Comparison of ENCODE assay signal across 8 mouse cellular contexts in the genomic region with DNA sequence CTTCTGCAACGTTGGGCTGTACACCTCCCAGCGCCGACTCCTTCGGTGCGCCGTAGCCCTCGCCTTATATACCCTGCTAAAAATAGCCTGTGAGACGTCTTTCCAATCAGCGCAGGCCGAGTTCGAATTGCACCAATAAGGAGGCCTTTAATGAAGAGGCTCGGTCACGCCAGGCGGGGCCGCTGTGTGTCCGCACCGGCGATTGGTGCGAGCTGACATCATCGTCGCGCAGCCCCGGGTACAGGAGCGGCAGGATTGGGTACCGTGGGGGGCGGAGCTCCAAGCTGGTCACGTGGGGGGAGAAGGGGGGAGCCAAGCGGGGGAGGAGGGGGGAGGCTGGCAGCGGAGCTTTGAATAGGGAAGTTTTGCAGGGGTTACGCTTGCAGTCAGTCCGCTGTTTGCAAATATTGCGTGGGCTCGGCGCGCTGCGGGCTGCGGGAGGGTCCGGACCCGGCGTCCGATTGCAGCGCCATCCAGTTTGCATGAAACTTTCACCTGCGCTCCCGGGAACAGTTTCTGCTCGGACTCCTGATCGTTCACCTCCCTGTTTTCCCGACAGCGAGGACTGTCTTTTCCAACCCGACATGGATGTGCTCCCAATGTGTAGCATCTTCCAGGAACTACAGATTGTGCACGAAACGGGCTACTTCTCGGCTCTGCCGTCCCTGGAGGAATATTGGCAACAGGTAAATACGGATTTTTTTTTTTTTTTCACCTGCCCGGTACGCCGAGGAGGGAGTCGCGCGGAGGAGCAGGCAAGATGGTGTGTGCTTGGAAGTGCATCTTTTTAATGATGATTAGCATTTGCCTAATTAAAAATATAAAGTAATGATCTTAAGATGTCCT. TPM values are rescaled to one million over a fixed set of nuclear protein-coding genes. Genes with fewer than 3 reads are reported as not detected.
DNase-seq lines count a peak whose midpoint lies in the region; ATAC-seq and TF ChIP-seq lines count a peak whose summit lies in the region.

A gene (plus strand): TSS at position 326 of the 846 bp plus-strand sequence.

- H3K27ac ChIP-seq in embryonic facial prominence, embryonic 13.5 days, result peak within 1 kb of the TSS; percentile 99
- peak within 1 kb of the TSS; percentile 98 for H3K27ac ChIP-seq in kidney, adult 2 months (ENCODE audit: insufficient read depth, low read depth, low read length)
- H3K27ac ChIP-seq in limb, embryonic 12.5 days, result peak within 1 kb of the TSS; percentile 98
- peak within 1 kb of the TSS; percentile 99 for H3K27ac ChIP-seq in midbrain, embryonic 15.5 days
- peak within 1 kb of the TSS; percentile 99 for H3K27ac ChIP-seq in spleen, adult 2 months (ENCODE audit: insufficient read depth, low read length)

- peak within 1 kb of the TSS; percentile 71 for H3K4me3 ChIP-seq in embryonic facial prominence, embryonic 13.5 days
- H3K4me3 ChIP-seq in kidney, adult 2 months (ENCODE audit: insufficient read depth, low read depth, low read length), result peak within 1 kb of the TSS; percentile 84
- peak within 1 kb of the TSS; percentile 63 for H3K4me3 ChIP-seq in limb, embryonic 12.5 days (replicated peaks)
- H3K4me3 ChIP-seq in midbrain, embryonic 15.5 days, result peak within 1 kb of the TSS; percentile 75
- peak within 1 kb of the TSS; percentile 82 for H3K4me3 ChIP-seq in spleen, adult 2 months (ENCODE audit: extremely low read depth, insufficient read depth, insufficient read length)

- peak within 1 kb of the TSS; percentile 90 for H3K9ac ChIP-seq in embryonic facial prominence, embryonic 13.5 days
- H3K9ac ChIP-seq in limb, embryonic 12.5 days (replicated peaks), result peak within 1 kb of the TSS; percentile 83
- H3K9ac ChIP-seq in midbrain, embryonic 15.5 days, result peak within 1 kb of the TSS; percentile 81

- peak; percentile 98 for DNase-seq in 3134 (ENCODE audit: extremely low read depth, insufficient read length, low spot score)
- peak; percentile 100 for DNase-seq in adrenal gland, postnatal 36 days
- DNase-seq in heart, adult 18-20 months, result peak; percentile 99 to 100
- peak; percentile 100 for DNase-seq in kidney, adult 2 months
- peak; percentile 98 to 99 for DNase-seq in spleen, adult 2 months (ENCODE audit: low read depth in 1 of 2, low spot score in 2 of 2)

- TF ChIP-seq CTCF in kidney, adult 2 months (conservative IDR thresholded peaks at IDR 0.05; ENCODE audit: insufficient read depth, insufficient read length, low read depth, low read length), result no peak
- TF ChIP-seq CTCF in spleen, adult 2 months (IDR thresholded peaks at IDR 0.05; ENCODE audit: extremely low read depth, insufficient read depth, insufficient read length, insufficient replicate concordance), result no peak

- no peaks in the 10 kb centered on the region for H3K9me3 ChIP-seq in embryonic facial prominence, embryonic 13.5 days
- H3K9me3 ChIP-seq in limb, embryonic 12.5 days, result no peaks in the 10 kb centered on the region
- no peaks in the 10 kb centered on the region for H3K9me3 ChIP-seq in midbrain, embryonic 15.5 days

- peaks cover 16% of the 10 kb centered on the region for H3K36me3 ChIP-seq in embryonic facial prominence, embryonic 13.5 days
- H3K36me3 ChIP-seq in kidney, adult 2 months (ENCODE audit: control insufficient read depth, insufficient read depth, low read length), result peaks cover 13% of the 10 kb centered on the region
- peaks cover 18% of the 10 kb centered on the region for H3K36me3 ChIP-seq in limb, embryonic 12.5 days
- peaks cover 14% of the 10 kb centered on the region; the same call in 1 of the 2 replicates for H3K36me3 ChIP-seq in midbrain, embryonic 15.5 days (replicated peaks)
- H3K36me3 ChIP-seq in spleen, adult 2 months (ENCODE audit: control insufficient read depth, insufficient read depth, low read length), result peaks cover 14% of the 10 kb centered on the region

- under 1% methylated on average over 58 of the region's 60 CpGs for whole genome bisulfite sequencing in embryonic facial prominence, embryonic 13.5 days
- WGBS in kidney, adult 2 months, result under 1% methylated on average over 60 of the region's 60 CpGs
- WGBS in limb, embryonic 12.5 days, result under 1% methylated on average over 58 of the region's 60 CpGs
- under 1% methylated on average over 58 of the region's 60 CpGs for WGBS in midbrain, embryonic 15.5 days
- WGBS in spleen, adult 2 months, result under 1% methylated on average over 58 of the region's 60 CpGs

- TF ChIP-seq POLR2A in kidney, adult 2 months (IDR thresholded peaks at IDR 0.05; ENCODE audit: low read depth, low read length), result peak; percentile 99
- peak; percentile 99 for TF ChIP-seq POLR2A in spleen, adult 2 months (IDR thresholded peaks at IDR 0.05; ENCODE audit: low read depth, low read length)

- H3K4me2 ChIP-seq in embryonic facial prominence, embryonic 13.5 days, result peak within 1 kb of the TSS; percentile 70
- H3K4me2 ChIP-seq in limb, embryonic 12.5 days, result peak within 1 kb of the TSS; percentile 68
- peak within 1 kb of the TSS; percentile 62 for H3K4me2 ChIP-seq in midbrain, embryonic 15.5 days

- no peaks in the 10 kb centered on the region for H3K27me3 ChIP-seq in embryonic facial prominence, embryonic 13.5 days
- no peaks in the 10 kb centered on the region for H3K27me3 ChIP-seq in kidney, adult 2 months (replicated peaks; ENCODE audit: control insufficient read depth, insufficient read depth, low read length)
- H3K27me3 ChIP-seq in limb, embryonic 12.5 days, result no peaks in the 10 kb centered on the region
- no peaks in the 10 kb centered on the region for H3K27me3 ChIP-seq in midbrain, embryonic 15.5 days (replicated peaks)
- H3K27me3 ChIP-seq in spleen, adult 2 months (ENCODE audit: control insufficient read depth, insufficient read depth, low read length), result no peaks in the 10 kb centered on the region

- peak; percentile 99 for ATAC-seq in embryonic facial prominence, embryonic 13.5 days (ENCODE audit: insufficient number of reproducible peaks, insufficient read depth, low FRiP score, low TSS enrichment, low read depth)
- ATAC-seq in limb, embryonic 12.5 days (ENCODE audit: insufficient number of reproducible peaks, insufficient read depth, low FRiP score, low TSS enrichment, low read depth), result peak; percentile 99
- ATAC-seq in midbrain, embryonic 15.5 days (replicated peaks), result peak; percentile 99

- peaks cover 27% of the 10 kb centered on the region for H3K4me1 ChIP-seq in embryonic facial prominence, embryonic 13.5 days
- peaks cover 6% of the 10 kb centered on the region; the same call in 1 of the 2 replicates for H3K4me1 ChIP-seq in kidney, adult 2 months (ENCODE audit: control insufficient read depth, insufficient read depth, low read length)
- H3K4me1 ChIP-seq in limb, embryonic 12.5 days (replicated peaks), result 0 out of 2 replicates have a peak, but pooled peaks cover 7% of the 10 kb centered on the region
- H3K4me1 ChIP-seq in midbrain, embryonic 15.5 days, result peaks cover 26% of the 10 kb centered on the region
- H3K4me1 ChIP-seq in spleen, adult 2 months (ENCODE audit: control insufficient read depth, insufficient read depth, insufficient read length), result peaks cover 6% of the 10 kb centered on the region

RNA-seq across cellular contexts. Expression of the gene that starts here (rescaled TPM):
- 10 to 100 TPM; 45.5 to 50.3 TPM for total RNA-seq in adrenal gland, postnatal 36 days (2021)
- polyA plus RNA-seq in embryonic facial prominence, embryonic 13.5 days (2015; fragmentation: Nextera tagmentation; extraction: Ambion mirVana), result 59.5 and 60.7 TPM in 2 replicates
- total RNA-seq in heart, adult 18-20 months (2021), result 10 to 100 TPM; 64.8 to 69.7 TPM
- polyA plus RNA-seq in kidney, adult 2 months (2012; rRNA removed), result 10.0 and 10.7 TPM in 2 replicates
- polyA plus RNA-seq in limb, embryonic 12.5 days (2016; fragmentation: Nextera tagmentation; extraction: Ambion mirVana), result 34.7 and 39.8 TPM in 2 replicates
- polyA plus RNA-seq in midbrain, embryonic 15.5 days (2015; fragmentation: Nextera tagmentation; extraction: Ambion mirVana), result 104 TPM in 2 replicates
- polyA plus RNA-seq in spleen, adult 2 months (2012; rRNA removed), result 8.4 and 14.6 TPM in 2 replicates

Comparison
In these comparisons a context has a peak if more than half of its experiments do, and no peak if none do; other contexts are left out.
1. Peak in every context shown above with its lines: DNase-seq, ATAC-seq, H3K4me3 ChIP-seq and H3K27ac ChIP-seq.